Comparison of ENCODE assay signal across 8 mouse cellular contexts in the genomic region with DNA sequence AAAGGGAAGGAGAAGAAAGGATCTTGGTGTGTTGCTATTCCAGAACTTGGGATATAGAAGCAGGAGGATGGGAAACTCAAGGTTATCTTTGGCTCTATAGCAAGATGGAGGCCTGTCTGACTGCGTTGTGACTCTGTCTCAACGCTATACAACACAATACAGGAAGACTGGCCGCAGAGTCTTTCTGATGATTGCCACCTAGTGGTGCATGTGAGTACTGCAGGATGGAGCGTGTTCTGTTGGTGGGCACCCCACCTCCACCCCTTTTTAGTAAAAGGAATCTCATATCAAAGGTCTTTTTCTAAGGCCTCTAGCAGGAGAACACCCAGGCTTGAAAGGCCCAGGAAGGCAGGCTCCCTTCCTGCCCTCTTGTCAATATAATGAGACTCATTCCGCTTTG. TPM values are rescaled to one million over a fixed set of nuclear protein-coding genes. Genes with fewer than 3 reads are reported as not detected.
A peak's percentile ranks its signal among the peaks of the same experiment; 100 is the strongest.
DNase-seq lines count a peak whose midpoint lies in the region; ATAC-seq and TF ChIP-seq lines count a peak whose summit lies in the region.

No protein-coding gene starts in this region.

- H3K4me3 ChIP-seq in heart, adult 2 months = no peak overlapping the region
- no peak overlapping the region for H3K4me3 ChIP-seq in heart, embryonic 10.5 days
- H3K4me3 ChIP-seq in midbrain, postnatal 0 days (ENCODE audit: low read depth, low read length) = no peak overlapping the region

- no peak for ATAC-seq in midbrain, postnatal 0 days (ENCODE audit: low FRiP score)

- TF ChIP-seq EP300 in heart, adult 2 months (IDR thresholded peaks at IDR 0.05; ENCODE audit: insufficient read depth, low read depth, low read length) = 0 out of 2 replicates have a peak, but pooled peaks have one; percentile 53

- peak; percentile 67 to 86 for DNase-seq in heart, adult 2 months
- DNase-seq in heart, embryonic 10.5 days (ENCODE audit: low spot score) = no peak
- peak; percentile 57 for DNase-seq in WW6 (ENCODE audit: low read depth, low spot score)
- peak; percentile 83 to 90 for DNase-seq in cerebellum, postnatal 4 days (ENCODE audit: low spot score in 2 of 2)
- peak; percentile 75 to 91 for DNase-seq in heart, postnatal 10 days
- DNase-seq in left cerebral cortex, postnatal 10 days (ENCODE audit: extremely low spot score in 1 of 2, low spot score in 2 of 2) = peak; percentile 81 to 82
- peak; percentile 87 for DNase-seq in midbrain, postnatal 0 days (ENCODE audit: low spot score)
- peak; percentile 92 for DNase-seq in testis, postnatal 10 days (ENCODE audit: low spot score)

- no peak overlapping the region for H3K4me2 ChIP-seq in midbrain, postnatal 0 days (ENCODE audit: low read depth, low read length, poor library complexity, severe bottlenecking)

- 16% methylated on average over 5 of the region's 5 CpGs for WGBS in heart, adult 2 months
- 16% methylated on average over 5 of the region's 5 CpGs for WGBS in heart, embryonic 10.5 days
- WGBS in midbrain, postnatal 0 days = 10% methylated on average over 5 of the region's 5 CpGs

- no peak overlapping the region for H3K27ac ChIP-seq in heart, adult 2 months
- H3K27ac ChIP-seq in heart, embryonic 10.5 days = no peak overlapping the region
- H3K27ac ChIP-seq in midbrain, postnatal 0 days (ENCODE audit: low read depth, low read length) = no peak overlapping the region

- no peak for TF ChIP-seq POLR2A in heart, adult 2 months (IDR thresholded peaks at IDR 0.05; ENCODE audit: insufficient read depth, low read depth, low read length)

- intact Hi-C loops in heart, adult 2 months (cut with DNase I) = loop anchor here (5.0 kb wide), 1 partner anchor 210 kb away; a partner anchor contains a TSS
- intact Hi-C loops in heart, postnatal 10 days (cut with DNase I) = loop anchor here (5.0 kb wide), 1 partner anchor 225 kb away; a partner anchor contains a TSS
- intact Hi-C loops in left cerebral cortex, postnatal 10 days (cut with DNase I) = loop anchor here (2.0 to 5.0 kb wide), 2 partner anchors 95 to 224 kb away; no protein-coding TSS in a partner anchor

- H3K36me3 ChIP-seq in heart, adult 2 months (ENCODE audit: control insufficient read depth, insufficient read depth, low read length) = no peaks in the 10 kb centered on the region
- no peaks in the 10 kb centered on the region for H3K36me3 ChIP-seq in heart, embryonic 10.5 days
- H3K36me3 ChIP-seq in midbrain, postnatal 0 days (ENCODE audit: insufficient read depth, low read length) = no peaks in the 10 kb centered on the region

- H3K27me3 ChIP-seq in heart, adult 2 months (ENCODE audit: control insufficient read depth, insufficient read depth, low read length) = no peaks in the 10 kb centered on the region
- peaks cover 35% of the 10 kb centered on the region for H3K27me3 ChIP-seq in heart, embryonic 10.5 days (ENCODE audit: insufficient read depth, poor library complexity, severe bottlenecking)
- H3K27me3 ChIP-seq in midbrain, postnatal 0 days (ENCODE audit: insufficient read depth, low read length) = no peaks in the 10 kb centered on the region

- H3K9me3 ChIP-seq in heart, embryonic 10.5 days = no peaks in the 10 kb centered on the region
- H3K9me3 ChIP-seq in midbrain, postnatal 0 days (ENCODE audit: low read length) = no peaks in the 10 kb centered on the region

- no peak overlapping the region for H3K9ac ChIP-seq in heart, adult 2 months (ENCODE audit: low read depth, low read length)
- no peak overlapping the region for H3K9ac ChIP-seq in midbrain, postnatal 0 days (replicated peaks; ENCODE audit: low read length, poor library complexity, severe bottlenecking)

- TF ChIP-seq CTCF in heart, adult 2 months (IDR thresholded peaks at IDR 0.05) = peak; percentile 99; the same call in 1 of the 2 replicates
- TF ChIP-seq CTCF in midbrain, postnatal 0 days (IDR thresholded peaks at IDR 0.05) = peak; percentile 97

- no peaks in the 10 kb centered on the region; the same call in 1 of the 2 replicates for H3K4me1 ChIP-seq in heart, adult 2 months (ENCODE audit: control insufficient read depth, insufficient read depth, low read length)
- H3K4me1 ChIP-seq in heart, embryonic 10.5 days = peaks cover 7% of the 10 kb centered on the region; the same call in 1 of the 2 replicates
- H3K4me1 ChIP-seq in midbrain, postnatal 0 days (ENCODE audit: insufficient read depth, low read length) = no peaks in the 10 kb centered on the region

- H3K79me2 ChIP-seq in heart, adult 2 months (replicated peaks; ENCODE audit: control insufficient read depth, insufficient read depth, low read length) = no peaks in the 10 kb centered on the region

RNA-seq across cellular contexts. Expression of a gene that starts 36.5 kb away (rescaled TPM):
- total RNA-seq in heart, adult 2 months (2021) = 10 to 100 TPM; 14.1 to 22.9 TPM
- 15.0 and 18.5 TPM in 2 replicates for polyA plus RNA-seq in heart, adult 2 months (2012; rRNA removed)
- 5.7 and 6.0 TPM in 2 replicates for polyA plus RNA-seq in heart, embryonic 10.5 days (2016; fragmentation: Nextera tagmentation; extraction: Ambion mirVana)
- 10 to 100 TPM; 28.6 to 34.3 TPM for total RNA-seq in heart, postnatal 10 days (2021)
- 1 to 10 TPM; 7.6 to 8.6 TPM for total RNA-seq in left cerebral cortex, postnatal 10 days (2021)
- 7.6 and 7.9 TPM in 2 replicates for total RNA-seq in midbrain, postnatal 0 days (2014; rRNA removed)
- 4.9 and 6.2 TPM in 2 replicates for polyA plus RNA-seq in midbrain, postnatal 0 days (2015; fragmentation: Nextera tagmentation; extraction: Ambion mirVana)

RNA-seq across cellular contexts. Expression of a gene that starts 59.7 kb away (rescaled TPM):
- 1 to 10 TPM; 3.0 to 3.4 TPM for total RNA-seq in heart, adult 2 months (2021)
- 3.7 and 4.5 TPM in 2 replicates for polyA plus RNA-seq in heart, adult 2 months (2012; rRNA removed)
- polyA plus RNA-seq in heart, embryonic 10.5 days (2016; fragmentation: Nextera tagmentation; extraction: Ambion mirVana) = 1.7 and 2.1 TPM in 2 replicates
- total RNA-seq in heart, postnatal 10 days (2021) = 1 to 10 TPM; 3.8 to 4.3 TPM
- total RNA-seq in left cerebral cortex, postnatal 10 days (2021) = 1 to 10 TPM; 2.9 to 3.5 TPM
- 4.8 and 6.1 TPM in 2 replicates for total RNA-seq in midbrain, postnatal 0 days (2014; rRNA removed)
- polyA plus RNA-seq in midbrain, postnatal 0 days (2015; fragmentation: Nextera tagmentation; extraction: Ambion mirVana) = 1.5 and 1.7 TPM in 2 replicates
